Mouse (Mus musculus): ENCODE measurements at regions not wholly inside any gene's neighbourhood (a gene's known extent, or its start where the extent isn't known, plus 50 kb on each side); places are given as distances from the start of the nearest gene placed in this dataset.

- H3K4me3 ChIP-seq (ENCODE audit: low read depth, low read length) = no peak overlapping the region
- DNase-seq (peak; percentile 13), ATAC-seq (no peak)
These were observed 331.2 kb upstream of the Lrrc3b start for GRCm38 (mm10) chr14:15769846-15770448.

DNA sequence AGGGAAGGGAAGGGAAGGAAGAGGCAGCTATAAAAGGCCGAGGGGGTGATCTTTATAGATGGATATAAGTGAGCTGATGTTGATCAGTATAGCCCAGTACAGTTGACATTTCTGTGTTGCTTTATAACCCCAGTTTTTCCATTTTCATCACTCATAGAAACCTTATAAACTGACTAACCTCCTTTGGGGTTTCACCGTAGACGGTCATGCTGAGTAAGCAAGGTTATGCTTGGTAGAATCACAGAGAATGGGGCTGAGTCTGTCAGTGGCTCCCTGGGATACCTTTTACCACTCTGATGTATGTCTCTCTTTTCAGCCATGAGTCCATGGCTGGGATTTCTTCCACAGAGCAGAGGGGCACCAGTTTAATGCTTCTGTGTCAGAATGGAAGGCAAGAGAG is 345.9 kb upstream of the Lrrc3b start:
- H3K36me3 ChIP-seq (replicated peaks; ENCODE audit: insufficient read depth, low read length) = no peaks in the 10 kb centered on the region
- H3K4me3 ChIP-seq (ENCODE audit: low read depth, low read length) = no peak overlapping the region
- no peak for TF ChIP-seq EP300 (IDR thresholded peaks at IDR 0.05; ENCODE audit: low read depth)
- no peak for TF ChIP-seq CTCF (IDR thresholded peaks at IDR 0.05; ENCODE audit: low read depth)
- 76% methylated on average over 3 of the region's 3 CpGs for WGBS (ENCODE audit: insufficient replicate concordance)
- no peaks in the 10 kb centered on the region for H3K27me3 ChIP-seq (ENCODE audit: insufficient read depth, low read length)
- ATAC-seq = no peak
- no peak overlapping the region for H3K9ac ChIP-seq (replicated peaks)
- no peak overlapping the region for H3K27ac ChIP-seq (ENCODE audit: low read depth)
- H3K4me2 ChIP-seq (ENCODE audit: low read depth, low read length) = no peak overlapping the region
- DNase-seq = no peak
- H3K9me3 ChIP-seq (ENCODE audit: low read length) = no peaks in the 10 kb centered on the region
- no peaks in the 10 kb centered on the region for H3K4me1 ChIP-seq (ENCODE audit: insufficient read depth)

More at GRCm38 (mm10) chr14:15769846-15770448, 331.2 kb upstream of the Lrrc3b start:
- Histone ChIP-seq H3K9me3 (ENCODE audit: low read length) (no peaks in the 10 kb centered on the region), H3K4me2 (ENCODE audit: low read depth, low read length) (no peak overlapping the region), H3K27ac (ENCODE audit: low read depth) (no peak overlapping the region), H3K36me3 (replicated peaks; ENCODE audit: insufficient read depth, low read length) (no peaks in the 10 kb centered on the region), H3K27me3 (ENCODE audit: insufficient read depth, low read length) (no peaks in the 10 kb centered on the region), H3K9ac (replicated peaks) (no peak overlapping the region), H3K4me1 (ENCODE audit: insufficient read depth) (no peaks in the 10 kb centered on the region)
- TF ChIP-seq CTCF (IDR thresholded peaks at IDR 0.05; ENCODE audit: low read depth) (no peak), EP300 (IDR thresholded peaks at IDR 0.05; ENCODE audit: low read depth) (no peak)
- 34% methylated on average over 6 of the region's 6 CpGs for whole genome bisulfite sequencing (ENCODE audit: insufficient replicate concordance)

GRCm38 (mm10) chr14:15785230-15785629 is 346.4 kb upstream of the Lrrc3b start:
- DNase-seq (no peak), ATAC-seq (no peak)
- H3K36me3 ChIP-seq (replicated peaks; ENCODE audit: insufficient read depth, low read length) = no peaks in the 10 kb centered on the region

GRCm38 (mm10) chr14:15795698-15796097 is 356.9 kb upstream of the Lrrc3b start:
- H3K4me2 ChIP-seq (ENCODE audit: low read depth, low read length) = no peak overlapping the region
- H3K4me1 ChIP-seq (ENCODE audit: insufficient read depth) = no peaks in the 10 kb centered on the region
- H3K9me3 ChIP-seq (ENCODE audit: low read length) = no peaks in the 10 kb centered on the region
- H3K27me3 ChIP-seq (ENCODE audit: insufficient read depth, low read length) = no peaks in the 10 kb centered on the region
- H3K27ac ChIP-seq (ENCODE audit: low read depth) = no peak overlapping the region
- DNase-seq = no peak
- ATAC-seq = no peak
- TF ChIP-seq EP300 (IDR thresholded peaks at IDR 0.05; ENCODE audit: low read depth) = no peak
- no peak for TF ChIP-seq CTCF (IDR thresholded peaks at IDR 0.05; ENCODE audit: low read depth)
- H3K4me3 ChIP-seq (ENCODE audit: low read depth, low read length) = no peak overlapping the region
- 56% methylated on average over 3 of the region's 3 CpGs for WGBS (ENCODE audit: insufficient replicate concordance)
- H3K36me3 ChIP-seq (replicated peaks; ENCODE audit: insufficient read depth, low read length) = no peaks in the 10 kb centered on the region
- H3K9ac ChIP-seq (replicated peaks) = no peak overlapping the region

More at GRCm38 (mm10) chr14:15785230-15785629, 346.4 kb upstream of the Lrrc3b start:
- H3K4me3 ChIP-seq (ENCODE audit: low read depth, low read length) = no peak overlapping the region
- no peak overlapping the region for H3K9ac ChIP-seq (replicated peaks)
- no peaks in the 10 kb centered on the region for H3K9me3 ChIP-seq (ENCODE audit: low read length)
- H3K27ac ChIP-seq (ENCODE audit: low read depth) = no peak overlapping the region
- no peak for TF ChIP-seq EP300 (IDR thresholded peaks at IDR 0.05; ENCODE audit: low read depth)
- no peak for TF ChIP-seq CTCF (IDR thresholded peaks at IDR 0.05; ENCODE audit: low read depth)
- H3K4me1 ChIP-seq (ENCODE audit: insufficient read depth) = no peaks in the 10 kb centered on the region
- WGBS (ENCODE audit: insufficient replicate concordance) = 53% methylated on average over 1 of the region's 1 CpGs
- H3K27me3 ChIP-seq (ENCODE audit: insufficient read depth, low read length) = no peaks in the 10 kb centered on the region
- no peak overlapping the region for H3K4me2 ChIP-seq (ENCODE audit: low read depth, low read length)

- DNase-seq (no peak), ATAC-seq (no peak)
- WGBS (ENCODE audit: insufficient replicate concordance) = 43% methylated on average over 2 of the region's 2 CpGs
- TF ChIP-seq EP300 (IDR thresholded peaks at IDR 0.05; ENCODE audit: low read depth) (no peak), CTCF (IDR thresholded peaks at IDR 0.05; ENCODE audit: low read depth) (no peak)
- H3K27ac ChIP-seq (ENCODE audit: low read depth) = no peak overlapping the region
- H3K36me3 ChIP-seq (replicated peaks; ENCODE audit: insufficient read depth, low read length) = no peaks in the 10 kb centered on the region
- no peak overlapping the region for H3K9ac ChIP-seq (replicated peaks)
- no peak overlapping the region for H3K4me3 ChIP-seq (ENCODE audit: low read depth, low read length)
- no peak overlapping the region for H3K4me2 ChIP-seq (ENCODE audit: low read depth, low read length)
- H3K27me3 ChIP-seq (ENCODE audit: insufficient read depth, low read length) = no peaks in the 10 kb centered on the region
- H3K4me1 ChIP-seq (ENCODE audit: insufficient read depth) = no peaks in the 10 kb centered on the region
- no peaks in the 10 kb centered on the region for H3K9me3 ChIP-seq (ENCODE audit: low read length)
These were observed 358.2 kb upstream of the Lrrc3b start for GRCm38 (mm10) chr14:15797019-15797418.

DNA sequence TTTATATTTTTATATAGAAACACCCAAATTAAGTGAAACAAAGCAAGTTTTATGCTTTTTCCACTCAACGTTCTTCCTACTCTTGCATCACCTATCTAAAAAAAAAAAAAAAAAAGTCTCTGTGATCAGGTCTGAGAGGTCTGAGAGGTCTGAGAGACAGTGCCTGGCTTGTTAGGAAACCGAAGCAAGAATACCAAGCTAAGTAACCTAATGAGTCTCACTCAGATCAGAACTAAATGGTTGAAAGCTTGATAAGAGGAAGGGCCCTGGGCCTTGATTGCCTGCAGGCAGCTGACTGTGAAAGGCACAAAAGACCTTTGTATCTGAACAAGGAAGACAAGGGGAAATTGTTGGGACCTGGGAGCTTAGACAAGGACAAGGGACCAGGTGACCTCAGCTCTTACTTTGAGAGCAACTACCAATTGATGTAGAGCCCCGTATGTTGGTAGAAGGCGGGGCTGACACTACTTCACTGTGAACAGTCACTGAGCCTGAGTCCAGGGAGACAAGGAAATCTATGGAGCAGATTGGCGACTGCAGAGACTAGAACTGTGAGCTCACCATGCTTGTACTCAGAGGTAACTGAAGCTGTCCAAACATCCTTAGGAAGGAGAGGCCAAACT is 362.8 kb upstream of the Lrrc3b start:
- no peak overlapping the region for H3K9ac ChIP-seq (replicated peaks)
- H3K27me3 ChIP-seq (ENCODE audit: insufficient read depth, low read length) = no peaks in the 10 kb centered on the region
- H3K4me1 ChIP-seq (ENCODE audit: insufficient read depth) = no peaks in the 10 kb centered on the region
- ATAC-seq = no peak
- no peak overlapping the region for H3K4me3 ChIP-seq (ENCODE audit: low read depth, low read length)
- DNase-seq = no peak
- H3K9me3 ChIP-seq (ENCODE audit: low read length) = no peaks in the 10 kb centered on the region
- H3K36me3 ChIP-seq (replicated peaks; ENCODE audit: insufficient read depth, low read length) = no peaks in the 10 kb centered on the region
- TF ChIP-seq CTCF (IDR thresholded peaks at IDR 0.05; ENCODE audit: low read depth) = no peak
- TF ChIP-seq EP300 (IDR thresholded peaks at IDR 0.05; ENCODE audit: low read depth) = no peak
- H3K4me2 ChIP-seq (ENCODE audit: low read depth, low read length) = no peak overlapping the region
- no peak overlapping the region for H3K27ac ChIP-seq (ENCODE audit: low read depth)
- WGBS (ENCODE audit: insufficient replicate concordance) = 65% methylated on average over 5 of the region's 5 CpGs
